In the genomic region with DNA sequence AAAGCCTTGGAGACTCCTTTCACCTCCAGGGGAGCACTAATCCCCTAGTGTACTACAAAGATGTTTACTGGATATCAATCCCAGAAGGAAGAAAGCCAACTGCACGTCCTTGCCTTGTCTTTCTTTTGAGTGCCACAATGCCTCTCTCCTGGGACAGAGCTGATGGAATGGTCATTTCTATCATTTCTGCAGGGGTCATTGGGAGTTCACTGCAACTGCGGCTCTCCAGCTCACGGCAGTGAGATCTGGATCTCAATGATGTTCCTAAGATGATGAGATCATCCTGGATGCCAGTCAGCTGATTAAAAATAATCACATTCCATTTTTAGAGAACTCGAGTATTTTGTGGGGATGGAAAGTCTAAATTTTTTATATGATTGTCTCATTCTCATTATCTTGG, we compare ENCODE assay signal across 23 mouse cellular contexts.
"Had no signal": no experiment of that assay in that cellular context is flagged by ENCODE, and none has a peak within 500 bp of the region (broad histone marks: within the 10 kb centered on the region; RNA-seq: fewer than 3 reads in every experiment).

No protein-coding gene starts in this region.

- H3K9ac ChIP-seq: heart, embryonic 12.5 days; hindbrain, embryonic 12.5 days; hindbrain, embryonic 14.5 days; intestine, embryonic 15.5 days; kidney, embryonic 15.5 days; limb, embryonic 13.5 days; limb, embryonic 15.5 days; liver, embryonic 12.5 days had no signal

- H3K4me3 ChIP-seq: heart, embryonic 10.5 days; heart, embryonic 12.5 days; hindbrain, embryonic 10.5 days; hindbrain, embryonic 12.5 days; intestine, embryonic 15.5 days; kidney, embryonic 15.5 days; layer of hippocampus, adult 2 months; limb, embryonic 13.5 days; limb, embryonic 15.5 days; liver, embryonic 12.5 days had no signal

- H3K36me3 ChIP-seq: heart, embryonic 10.5 days; heart, embryonic 12.5 days; hindbrain, embryonic 10.5 days; hindbrain, embryonic 12.5 days; intestine, embryonic 15.5 days; kidney, embryonic 15.5 days; limb, embryonic 13.5 days; limb, embryonic 15.5 days; liver, embryonic 12.5 days had no signal

- H3K4me1 ChIP-seq: hindbrain, embryonic 10.5 days; hindbrain, embryonic 12.5 days; intestine, embryonic 15.5 days; kidney, embryonic 15.5 days; limb, embryonic 13.5 days; limb, embryonic 15.5 days; liver, embryonic 12.5 days had no signal

- DNase-seq: gastrocnemius, postnatal 25 days; heart, adult 18-20 months; heart, postnatal 10 days; heart, postnatal 4 days; kidney, adult 11 months; kidney, adult 2 months; kidney, adult 9 months; kidney, postnatal 14 days; kidney, postnatal 4 days; left cerebral cortex, postnatal 4 days had no signal

- H3K27me3 ChIP-seq: heart, embryonic 12.5 days; hindbrain, embryonic 12.5 days; intestine, embryonic 15.5 days; kidney, embryonic 15.5 days; limb, embryonic 13.5 days; limb, embryonic 15.5 days; liver, embryonic 12.5 days had no signal

- H3K4me2 ChIP-seq: heart, embryonic 12.5 days; hindbrain, embryonic 12.5 days; hindbrain, embryonic 14.5 days; intestine, embryonic 15.5 days; kidney, embryonic 15.5 days; limb, embryonic 13.5 days; limb, embryonic 15.5 days; liver, embryonic 12.5 days had no signal

- H3K27ac ChIP-seq: heart, embryonic 10.5 days; hindbrain, embryonic 10.5 days; hindbrain, embryonic 12.5 days; hindbrain, embryonic 14.5 days; intestine, embryonic 15.5 days; kidney, embryonic 15.5 days; kidney, postnatal 0 days; layer of hippocampus, adult 2 months; limb, embryonic 13.5 days; limb, embryonic 15.5 days; liver, embryonic 12.5 days had no signal

- H3K9me3 ChIP-seq: heart, embryonic 10.5 days; heart, embryonic 12.5 days; hindbrain, embryonic 10.5 days; hindbrain, embryonic 12.5 days; intestine, embryonic 15.5 days; kidney, embryonic 15.5 days; limb, embryonic 13.5 days; limb, embryonic 15.5 days; liver, embryonic 12.5 days had no signal

- ATAC-seq: inflammation-experienced regulatory T-cells, adult 6 months; intestine, embryonic 15.5 days; liver, embryonic 12.5 days had no signal
